9 mouse cellular contexts compared by ENCODE assay signal in the genomic region with DNA sequence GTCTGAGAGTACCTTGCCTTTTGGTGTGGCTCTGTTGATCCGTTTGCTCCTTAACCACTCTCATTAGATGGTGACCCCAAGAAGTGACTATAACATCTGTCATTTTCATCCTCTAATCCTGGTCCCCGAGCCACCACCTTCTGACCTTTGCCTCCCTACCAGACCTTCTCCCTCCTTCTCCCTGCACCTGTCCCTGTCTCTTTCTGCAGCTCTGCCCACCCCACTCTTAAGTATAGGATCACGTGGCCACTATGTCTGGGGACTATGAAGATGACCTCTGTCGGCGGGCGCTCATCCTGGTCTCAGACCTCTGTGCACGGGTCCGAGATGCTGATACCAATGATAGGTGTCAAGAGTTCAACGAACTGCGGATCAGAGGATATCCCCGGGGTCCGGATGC. TPM values are rescaled to one million over a fixed set of nuclear protein-coding genes. Genes with fewer than 3 reads are reported as not detected.
A peak's percentile ranks its signal among the peaks of the same experiment; 100 is the strongest.
DNase-seq lines count a peak whose midpoint lies in the region; ATAC-seq and TF ChIP-seq lines count a peak whose summit lies in the region.
"Had no signal": no experiment of that assay in that cellular context is flagged by ENCODE, and none has a peak within 500 bp of the region (broad histone marks: within the 10 kb centered on the region; RNA-seq: fewer than 3 reads in every experiment).

A gene (minus strand): TSS at position 101 of the 400 bp plus-strand sequence.

- H3K4me1 ChIP-seq in kidney, adult 2 months (ENCODE audit: control insufficient read depth, insufficient read depth, low read length): no peaks in the 10 kb centered on the region
- H3K4me1 ChIP-seq in cortical plate, adult 2 months (ENCODE audit: control insufficient read depth, insufficient read depth, low read length): no peaks in the 10 kb centered on the region
- peaks cover 32% of the 10 kb centered on the region for H3K4me1 ChIP-seq in hindbrain, embryonic 13.5 days (replicated peaks)
- peaks cover 21% of the 10 kb centered on the region for H3K4me1 ChIP-seq in midbrain, embryonic 13.5 days (replicated peaks)

- ATAC-seq in hindbrain, embryonic 13.5 days (ENCODE audit: low FRiP score): no peak
- ATAC-seq in midbrain, embryonic 13.5 days: no peak
- ATAC-seq: Patski had no signal

- no peaks in the 10 kb centered on the region for H3K27me3 ChIP-seq in kidney, adult 2 months (replicated peaks; ENCODE audit: control insufficient read depth, insufficient read depth, low read length)
- peaks cover 26% of the 10 kb centered on the region for H3K27me3 ChIP-seq in hindbrain, embryonic 13.5 days
- H3K27me3 ChIP-seq in midbrain, embryonic 13.5 days: peaks cover 19% of the 10 kb centered on the region; the same call in 1 of the 2 replicates

- TF ChIP-seq POLR2A in kidney, adult 2 months (IDR thresholded peaks at IDR 0.05; ENCODE audit: low read depth, low read length): no peak
- no peak for TF ChIP-seq POLR2A in cortical plate, adult 2 months (IDR thresholded peaks at IDR 0.05; ENCODE audit: extremely low read depth, insufficient read depth, low read length)

- peak within 1 kb of the TSS; percentile 87 for H3K4me2 ChIP-seq in hindbrain, embryonic 13.5 days
- peak within 1 kb of the TSS; percentile 89 for H3K4me2 ChIP-seq in midbrain, embryonic 13.5 days (replicated peaks)

- no peak within 1 kb of the TSS for H3K27ac ChIP-seq in kidney, adult 2 months (ENCODE audit: insufficient read depth, low read depth, low read length)
- peak within 1 kb of the TSS; percentile 24; the same call in 1 of the 2 replicates for H3K27ac ChIP-seq in cortical plate, adult 2 months (ENCODE audit: insufficient read depth, low read length)
- H3K27ac ChIP-seq in hindbrain, embryonic 13.5 days: no peak within 1 kb of the TSS
- H3K27ac ChIP-seq in midbrain, embryonic 13.5 days: no peak within 1 kb of the TSS

- 81% methylated on average over 12 of the region's 12 CpGs for WGBS in kidney, adult 2 months
- 83% methylated on average over 12 of the region's 12 CpGs for WGBS in hindbrain, embryonic 13.5 days
- WGBS in midbrain, embryonic 13.5 days: 86% methylated on average over 12 of the region's 12 CpGs

- H3K4me3 ChIP-seq in kidney, adult 2 months (ENCODE audit: insufficient read depth, low read depth, low read length): peak within 1 kb of the TSS; percentile 73
- H3K4me3 ChIP-seq in cortical plate, adult 2 months (ENCODE audit: insufficient read depth, low read length): peak within 1 kb of the TSS; percentile 56
- H3K4me3 ChIP-seq in hindbrain, embryonic 13.5 days: peak within 1 kb of the TSS; percentile 55
- H3K4me3 ChIP-seq in midbrain, embryonic 13.5 days (replicated peaks): peak within 1 kb of the TSS; percentile 55

- no peaks in the 10 kb centered on the region for H3K9me3 ChIP-seq in hindbrain, embryonic 13.5 days
- no peaks in the 10 kb centered on the region for H3K9me3 ChIP-seq in midbrain, embryonic 13.5 days

- peak within 1 kb of the TSS; percentile 80 for H3K9ac ChIP-seq in hindbrain, embryonic 13.5 days
- peak within 1 kb of the TSS; percentile 80 for H3K9ac ChIP-seq in midbrain, embryonic 13.5 days (replicated peaks)

- H3K36me3 ChIP-seq in kidney, adult 2 months (ENCODE audit: control insufficient read depth, insufficient read depth, low read length): no peaks in the 10 kb centered on the region
- no peaks in the 10 kb centered on the region for H3K36me3 ChIP-seq in hindbrain, embryonic 13.5 days
- no peaks in the 10 kb centered on the region for H3K36me3 ChIP-seq in midbrain, embryonic 13.5 days

- TF ChIP-seq CTCF in kidney, adult 2 months (conservative IDR thresholded peaks at IDR 0.05; ENCODE audit: insufficient read depth, insufficient read length, low read depth, low read length): no peak
- TF ChIP-seq CTCF in cortical plate, adult 2 months (IDR thresholded peaks at IDR 0.05; ENCODE audit: extremely low read depth, insufficient read depth, low read length): no peak

- DNase-seq in kidney, adult 2 months: no peak
- DNase-seq in kidney, postnatal 36 days: no peak
- no peak for DNase-seq in left cerebral cortex, adult 11 months (ENCODE audit: low spot score)
- DNase-seq in gastrocnemius, adult 18-20 months (ENCODE audit: low spot score): no peak
- no peak for DNase-seq in B cell, adult 2 months

RNA-seq across cellular contexts. Expression of the gene that starts here (rescaled TPM):
- polyA plus RNA-seq in kidney, adult 2 months (2012; rRNA removed): 0.69 and 0.75 TPM in 2 replicates
- polyA plus RNA-seq in cortical plate, adult 2 months (2012; rRNA removed): 3.7 and 4.3 TPM in 2 replicates
- polyA plus RNA-seq in hindbrain, embryonic 13.5 days (2015; fragmentation: Nextera tagmentation; extraction: Ambion mirVana): 1.8 and 2.4 TPM in 2 replicates
- polyA plus RNA-seq in midbrain, embryonic 13.5 days (2015; fragmentation: Nextera tagmentation; extraction: Ambion mirVana): 0.70 and 1.4 TPM in 2 replicates
- total RNA-seq in gastrocnemius, adult 18-20 months (2021): under 1 TPM in 1 of 2 experiments, not detected in 1; 0.25 TPM
